Mouse (Mus musculus): ENCODE results near the gene Parp14. TPM values are rescaled to one million over a fixed set of nuclear protein-coding genes. Genes with fewer than 3 reads are reported as not detected.
A peak's percentile ranks its signal among the peaks of the same experiment; 100 is the strongest.

Gene Parp14
- polyA plus RNA-seq (2015; fragmentation: Nextera tagmentation; extraction: Ambion mirVana), result 7.1 and 9.7 TPM in 2 replicates

DNA sequence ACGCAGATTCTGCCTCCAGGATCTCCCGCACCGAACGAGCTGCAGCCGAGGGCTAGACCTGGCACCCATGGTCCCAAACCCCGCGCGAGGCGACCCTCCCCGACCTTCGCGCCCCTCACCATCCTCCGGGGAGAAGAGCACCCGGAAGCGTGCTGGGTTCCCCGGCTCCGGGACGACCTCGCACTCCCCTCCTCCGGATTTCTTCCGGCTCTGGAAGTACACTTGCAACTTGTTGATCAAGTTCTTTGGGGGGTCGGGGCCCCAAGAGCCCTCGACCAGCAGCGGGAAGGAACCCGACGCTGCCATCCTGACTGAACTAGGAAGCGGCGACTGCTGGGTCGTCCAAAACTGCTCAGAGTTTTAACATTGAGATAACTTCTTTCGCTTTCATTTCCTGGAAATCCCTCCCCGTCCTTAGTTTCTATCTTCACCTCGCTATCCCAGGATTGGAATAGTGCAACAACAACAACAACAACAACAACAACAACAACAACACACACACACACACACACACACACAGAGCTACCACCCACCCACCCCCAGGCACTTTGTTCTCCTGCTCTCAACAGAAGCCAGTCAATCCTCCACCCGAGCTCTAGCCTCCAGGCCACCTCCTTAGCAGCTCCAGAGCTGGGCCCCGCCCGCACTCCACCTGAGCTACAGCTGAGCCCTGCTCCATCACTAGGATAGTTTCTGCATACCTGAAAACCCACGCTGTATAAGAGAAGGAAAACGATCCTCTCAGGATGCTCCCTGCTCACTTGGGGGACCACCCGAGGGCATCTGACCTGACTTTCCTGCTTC is at the start of gene Parp14:
TSS of gene Parp14 (minus strand) at position 497 of the 804 bp plus-strand sequence.
- peaks cover 8% of the 10 kb centered on the region; the same call in 1 of the 2 replicates for H3K4me1 ChIP-seq (replicated peaks; ENCODE audit: control insufficient read depth, insufficient read depth, low read length)
- no peak for TF ChIP-seq CTCF (IDR thresholded peaks at IDR 0.05; ENCODE audit: low read depth)
- H3K4me2 ChIP-seq (replicated peaks; ENCODE audit: low read depth), result peak within 1 kb of the TSS; percentile 73
- H3K4me3 ChIP-seq (ENCODE audit: low read depth, low read length), result peak within 1 kb of the TSS; percentile 74
- peak; percentile 58 for ATAC-seq
- H3K27ac ChIP-seq (ENCODE audit: low read depth, low read length), result peak within 1 kb of the TSS; percentile 85
- no peaks in the 10 kb centered on the region for H3K9me3 ChIP-seq (ENCODE audit: control insufficient read depth)
- no peaks in the 10 kb centered on the region; the same call in 1 of the 2 replicates for H3K36me3 ChIP-seq (ENCODE audit: control insufficient read depth, insufficient read depth)
- under 1% methylated on average over 35 of the region's 38 CpGs for WGBS
- H3K9ac ChIP-seq (ENCODE audit: low read depth, low read length), result peak within 1 kb of the TSS; percentile 75
- H3K27me3 ChIP-seq (replicated peaks; ENCODE audit: control insufficient read depth, insufficient read depth, low read length), result no peaks in the 10 kb centered on the region

DNA sequence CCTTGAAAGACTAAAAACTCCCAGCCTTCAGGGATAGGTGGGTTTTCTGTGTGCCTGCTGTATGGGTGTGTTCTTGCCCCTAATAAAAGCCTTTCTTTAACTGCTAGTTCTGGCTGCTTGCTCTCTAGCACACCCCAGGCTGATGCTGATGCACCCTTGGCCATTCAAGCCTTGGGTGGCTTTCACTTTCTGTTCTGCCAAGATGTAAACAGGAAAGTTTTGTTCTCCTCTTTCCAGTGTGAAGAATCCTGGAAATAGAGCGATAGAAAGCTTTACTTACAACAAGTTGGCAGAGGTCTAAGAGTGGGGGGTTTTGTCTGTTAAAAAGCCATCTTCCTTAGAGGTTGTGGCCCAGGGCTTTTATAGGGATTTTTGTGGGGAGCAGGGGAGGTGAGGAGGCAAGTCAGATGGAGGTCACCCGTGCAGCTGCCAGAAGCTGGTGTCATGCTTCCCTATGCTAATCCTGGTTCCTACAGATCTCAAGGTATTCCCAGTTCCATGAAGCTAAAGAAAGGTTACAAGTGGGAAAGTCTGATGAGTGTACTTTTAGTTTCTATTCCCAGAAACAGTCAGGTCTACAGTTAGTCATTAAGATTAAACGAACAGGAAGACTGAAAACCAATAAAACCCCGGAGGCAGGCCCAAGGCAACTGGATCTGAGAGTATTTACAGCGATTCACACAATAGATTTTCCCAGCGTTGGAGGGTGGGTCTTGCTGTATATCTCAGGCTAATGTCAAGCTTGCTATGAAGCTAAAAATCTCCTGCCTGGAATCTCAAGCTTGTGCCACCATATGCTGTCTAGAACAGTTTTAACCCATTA is 47.6 kb upstream of the Parp14 start:
- H3K4me2 ChIP-seq (replicated peaks; ENCODE audit: low read depth), result peak overlapping the region; percentile 47
- H3K4me3 ChIP-seq (ENCODE audit: low read depth, low read length), result no peak overlapping the region
- H3K4me1 ChIP-seq (replicated peaks; ENCODE audit: control insufficient read depth, insufficient read depth, low read length), result no peaks in the 10 kb centered on the region; the same call in 1 of the 2 replicates
- H3K27me3 ChIP-seq (replicated peaks; ENCODE audit: control insufficient read depth, insufficient read depth, low read length), result no peaks in the 10 kb centered on the region
- H3K9me3 ChIP-seq (ENCODE audit: control insufficient read depth), result no peaks in the 10 kb centered on the region
- H3K36me3 ChIP-seq (ENCODE audit: control insufficient read depth, insufficient read depth), result no peaks in the 10 kb centered on the region
- WGBS, result 49% methylated on average over 6 of the region's 6 CpGs
- peak; percentile 54; the same call in 1 of the 2 replicates for ATAC-seq
- TF ChIP-seq CTCF (IDR thresholded peaks at IDR 0.05; ENCODE audit: low read depth), result no peak
- peak overlapping the region; percentile 65 for H3K27ac ChIP-seq (ENCODE audit: low read depth, low read length)
- H3K9ac ChIP-seq (ENCODE audit: low read depth, low read length), result 0 out of 2 replicates have a peak overlapping the region, but pooled peaks have one; percentile 1

DNA sequence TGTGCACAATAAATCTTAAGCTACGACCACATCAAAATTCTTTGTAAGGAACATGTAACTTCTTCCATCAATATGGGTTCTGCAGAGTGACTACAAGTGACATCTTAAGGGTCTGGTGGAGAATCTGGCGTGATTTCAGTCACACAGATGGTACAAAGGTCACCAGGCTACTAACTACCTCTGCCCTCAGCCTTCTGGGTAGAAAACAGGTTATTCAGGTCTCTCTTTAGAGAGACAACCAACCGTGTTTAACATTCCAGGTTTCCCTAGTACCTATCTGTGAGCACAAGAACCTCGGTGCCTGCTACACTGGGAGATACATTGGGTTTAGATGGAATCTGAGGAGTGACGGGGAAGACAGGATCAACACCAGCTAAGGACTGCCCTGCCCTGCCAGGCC is 43.0 kb upstream of the Parp14 start:
- no peaks in the 10 kb centered on the region for H3K27me3 ChIP-seq (replicated peaks; ENCODE audit: control insufficient read depth, insufficient read depth, low read length)
- no peaks in the 10 kb centered on the region; the same call in 1 of the 2 replicates for H3K4me1 ChIP-seq (replicated peaks; ENCODE audit: control insufficient read depth, insufficient read depth, low read length)
- no peak overlapping the region for H3K27ac ChIP-seq (ENCODE audit: low read depth, low read length)
- no peak overlapping the region for H3K9ac ChIP-seq (ENCODE audit: low read depth, low read length)
- no peaks in the 10 kb centered on the region for H3K9me3 ChIP-seq (ENCODE audit: control insufficient read depth)
- no peaks in the 10 kb centered on the region for H3K36me3 ChIP-seq (ENCODE audit: control insufficient read depth, insufficient read depth)
- H3K4me3 ChIP-seq (ENCODE audit: low read depth, low read length), result no peak overlapping the region
- H3K4me2 ChIP-seq (replicated peaks; ENCODE audit: low read depth), result no peak overlapping the region
- WGBS, result 33% methylated on average over 5 of the region's 5 CpGs
- peak; percentile 49 for ATAC-seq
- no peak for TF ChIP-seq CTCF (IDR thresholded peaks at IDR 0.05; ENCODE audit: low read depth)

DNA sequence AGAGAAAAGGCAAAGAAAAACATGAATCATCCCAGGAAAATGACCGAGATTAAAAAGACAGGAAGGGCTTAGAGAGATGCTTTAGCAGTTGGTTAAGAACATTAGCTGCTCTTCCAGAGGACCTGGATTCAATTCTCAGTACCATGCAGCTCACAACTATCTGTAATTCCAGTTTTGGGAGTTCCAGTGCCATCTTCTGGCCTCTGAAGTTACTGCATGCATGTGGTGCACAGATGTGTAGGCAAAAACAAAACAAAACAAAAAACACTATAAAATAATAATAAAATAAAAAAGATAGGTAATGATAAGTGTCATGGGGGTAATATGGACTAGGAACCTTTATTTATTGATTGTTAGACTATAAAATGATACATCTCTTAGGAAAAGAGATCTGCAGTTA is 42.2 kb upstream of the Parp14 start:
- peak; percentile 70 for TF ChIP-seq CTCF (IDR thresholded peaks at IDR 0.05; ENCODE audit: low read depth)
- Histone ChIP-seq H3K4me2 (replicated peaks; ENCODE audit: low read depth) (no peak overlapping the region), H3K4me3 (ENCODE audit: low read depth, low read length) (no peak overlapping the region), H3K9me3 (ENCODE audit: control insufficient read depth) (no peaks in the 10 kb centered on the region), H3K36me3 (ENCODE audit: control insufficient read depth, insufficient read depth) (no peaks in the 10 kb centered on the region), H3K27ac (ENCODE audit: low read depth, low read length) (no peak overlapping the region), H3K4me1 (replicated peaks; ENCODE audit: control insufficient read depth, insufficient read depth, low read length) (no peaks in the 10 kb centered on the region; the same call in 1 of the 2 replicates), H3K9ac (ENCODE audit: low read depth, low read length) (no peak overlapping the region), H3K27me3 (replicated peaks; ENCODE audit: control insufficient read depth, insufficient read depth, low read length) (no peaks in the 10 kb centered on the region)
- WGBS, result 69% methylated on average over 1 of the region's 1 CpGs
- ATAC-seq, result no peak

DNA sequence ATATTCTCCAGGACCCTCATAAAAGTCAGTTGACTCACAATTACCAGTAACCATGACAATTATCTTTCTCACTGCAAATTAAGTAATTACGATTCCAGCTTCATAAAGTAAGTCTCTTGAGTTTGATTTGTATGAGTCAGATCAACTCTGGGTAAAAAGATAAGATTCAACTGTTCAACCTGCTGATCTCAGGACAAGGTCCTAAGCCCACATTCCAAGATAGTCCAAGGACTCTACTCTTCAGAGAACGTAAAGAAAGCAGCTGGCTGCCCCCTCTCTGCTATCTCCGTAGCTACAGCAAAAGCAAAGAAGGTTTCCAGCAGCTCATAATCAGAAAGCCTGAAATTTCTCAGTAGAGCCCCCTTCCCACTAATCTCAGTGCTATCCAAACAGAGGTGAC is 40.1 kb upstream of the Parp14 start:
- peak; percentile 70 for ATAC-seq
- no peaks in the 10 kb centered on the region for H3K9me3 ChIP-seq (ENCODE audit: control insufficient read depth)
- H3K4me3 ChIP-seq (ENCODE audit: low read depth, low read length), result no peak overlapping the region
- H3K4me1 ChIP-seq (replicated peaks; ENCODE audit: control insufficient read depth, insufficient read depth, low read length), result peaks cover 3% of the 10 kb centered on the region; the same call in 1 of the 2 replicates
- no peak overlapping the region for H3K9ac ChIP-seq (ENCODE audit: low read depth, low read length)
- H3K27ac ChIP-seq (ENCODE audit: low read depth, low read length), result 0 out of 2 replicates have a peak overlapping the region, but pooled peaks have one; percentile 24
- H3K36me3 ChIP-seq (ENCODE audit: control insufficient read depth, insufficient read depth), result no peaks in the 10 kb centered on the region
- whole genome bisulfite sequencing, result 30% methylated on average over 3 of the region's 3 CpGs
- no peak overlapping the region for H3K4me2 ChIP-seq (replicated peaks; ENCODE audit: low read depth)
- TF ChIP-seq CTCF (IDR thresholded peaks at IDR 0.05; ENCODE audit: low read depth), result peak; percentile 49
- H3K27me3 ChIP-seq (replicated peaks; ENCODE audit: control insufficient read depth, insufficient read depth, low read length), result no peaks in the 10 kb centered on the region
